Mouse (Mus musculus): ENCODE results near the gene Rccd1. TPM values are rescaled to one million over a fixed set of nuclear protein-coding genes. Genes with fewer than 3 reads are reported as not detected.

Gene Rccd1
- polyA plus RNA-seq, 1 experiment: 19.4 TPM

DNA sequence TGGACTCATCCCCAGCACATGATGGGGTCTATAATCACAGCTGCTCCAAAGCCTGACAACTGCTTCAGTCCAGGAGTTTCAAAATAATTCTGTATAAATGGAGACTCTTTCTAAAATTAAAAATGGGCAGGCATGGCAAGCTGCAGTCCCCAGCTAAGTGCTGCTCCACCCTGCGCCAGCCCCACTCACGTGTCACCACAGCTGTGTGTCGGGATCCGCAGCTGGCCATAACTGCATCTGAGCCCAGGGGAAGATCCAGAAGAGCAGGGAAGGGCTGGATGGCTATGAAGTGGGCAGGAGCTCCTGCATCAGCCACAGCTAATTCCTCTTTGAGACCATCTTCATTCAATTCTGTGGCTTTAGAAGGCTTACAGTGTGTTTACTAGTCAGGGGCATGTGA lies 5.6 kb downstream of the Rccd1 start:
- WGBS: 88% methylated on average over 4 of the region's 4 CpGs
- no peak for TF ChIP-seq CTCF (IDR thresholded peaks at IDR 0.05; ENCODE audit: borderline replicate concordance, insufficient read depth, low read depth, low read length)
- no peak for TF ChIP-seq POLR2A (IDR thresholded peaks at IDR 0.05; ENCODE audit: borderline replicate concordance, insufficient read depth, low read length)
- Histone ChIP-seq H3K27me3 (ENCODE audit: control insufficient read depth, insufficient read depth, low read length) (no peaks in the 10 kb centered on the region), H3K27ac (ENCODE audit: insufficient read depth, low read length) (no peak overlapping the region), H3K4me1 (ENCODE audit: control insufficient read depth, insufficient read depth, low read length) (peaks cover 2% of the 10 kb centered on the region; the same call in 1 of the 2 replicates), H3K4me3 (replicated peaks; ENCODE audit: insufficient read depth, low read depth, low read length) (no peak overlapping the region)
- no peak for DNase-seq

DNA sequence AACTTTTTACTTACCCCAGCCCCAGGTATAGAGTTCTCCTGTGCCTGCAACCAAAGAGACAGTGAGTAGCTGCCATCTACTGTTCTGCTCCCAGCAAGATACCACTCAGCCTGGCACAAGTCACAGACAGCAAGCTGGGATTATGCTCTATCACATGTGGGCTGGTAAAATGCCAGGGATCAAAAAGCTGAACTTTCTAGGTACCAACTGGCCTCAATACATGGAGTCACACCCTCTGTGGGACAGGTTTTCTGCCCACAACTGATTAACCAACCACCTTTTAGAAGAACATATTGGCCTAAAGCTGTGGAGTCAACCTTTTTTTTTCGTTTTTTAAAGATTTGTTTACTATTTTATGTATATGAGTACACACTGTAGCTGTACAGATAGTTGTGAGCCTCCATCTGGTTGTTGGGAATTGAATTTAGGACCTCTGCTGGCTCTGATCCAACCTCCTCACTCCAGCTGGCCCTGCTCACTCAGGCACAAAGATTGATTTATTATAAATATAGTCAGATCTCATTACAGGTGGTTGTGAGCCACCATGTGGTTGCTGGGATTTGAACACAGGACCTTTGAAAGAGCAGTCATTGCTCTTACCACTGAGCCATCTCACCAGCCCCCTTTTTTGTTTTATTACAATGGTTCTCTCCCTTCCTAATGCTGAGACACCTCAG lies 6.7 kb downstream of the Rccd1 start:
- TF ChIP-seq CTCF (IDR thresholded peaks at IDR 0.05; ENCODE audit: borderline replicate concordance, insufficient read depth, low read depth, low read length) (no peak), POLR2A (IDR thresholded peaks at IDR 0.05; ENCODE audit: borderline replicate concordance, insufficient read depth, low read length) (no peak)
- no peaks in the 10 kb centered on the region for H3K27me3 ChIP-seq (ENCODE audit: control insufficient read depth, insufficient read depth, low read length)
- no peak overlapping the region for H3K27ac ChIP-seq (ENCODE audit: insufficient read depth, low read length)
- no peak for DNase-seq
- H3K4me3 ChIP-seq (replicated peaks; ENCODE audit: insufficient read depth, low read depth, low read length): no peak overlapping the region
- WGBS: 58% methylated on average over 1 of the region's 1 CpGs
- peaks cover 2% of the 10 kb centered on the region; the same call in 1 of the 2 replicates for H3K4me1 ChIP-seq (ENCODE audit: control insufficient read depth, insufficient read depth, low read length)

DNA sequence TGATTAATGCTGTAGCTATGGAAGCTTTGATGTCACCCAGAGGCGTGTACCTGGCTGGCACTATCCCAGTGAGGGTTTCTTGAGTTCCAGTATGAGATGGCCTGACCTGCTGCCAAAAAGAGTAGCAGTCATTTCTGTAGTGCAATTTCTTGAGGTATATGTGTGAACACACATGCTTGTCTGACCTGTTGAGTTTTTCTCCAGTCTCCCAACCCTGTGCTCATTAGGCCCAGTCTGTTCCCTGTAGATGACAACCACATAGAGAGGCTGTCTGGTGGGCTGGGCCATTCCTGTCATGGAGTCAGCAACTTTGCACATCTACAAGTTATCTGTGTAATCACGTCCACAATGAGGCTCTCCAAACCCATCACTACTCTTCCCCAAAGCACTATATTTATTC lies 8.5 kb downstream of the Rccd1 start:
- Histone ChIP-seq H3K27ac (ENCODE audit: insufficient read depth, low read length) (no peak overlapping the region), H3K4me3 (replicated peaks; ENCODE audit: insufficient read depth, low read depth, low read length) (no peak overlapping the region), H3K4me1 (ENCODE audit: control insufficient read depth, insufficient read depth, low read length) (no peaks in the 10 kb centered on the region), H3K27me3 (ENCODE audit: control insufficient read depth, insufficient read depth, low read length) (no peaks in the 10 kb centered on the region)
- DNase-seq: no peak
- TF ChIP-seq CTCF (IDR thresholded peaks at IDR 0.05; ENCODE audit: borderline replicate concordance, insufficient read depth, low read depth, low read length) (no peak), POLR2A (IDR thresholded peaks at IDR 0.05; ENCODE audit: borderline replicate concordance, insufficient read depth, low read length) (no peak)
- WGBS: 76% methylated on average over 2 of the region's 2 CpGs

DNA sequence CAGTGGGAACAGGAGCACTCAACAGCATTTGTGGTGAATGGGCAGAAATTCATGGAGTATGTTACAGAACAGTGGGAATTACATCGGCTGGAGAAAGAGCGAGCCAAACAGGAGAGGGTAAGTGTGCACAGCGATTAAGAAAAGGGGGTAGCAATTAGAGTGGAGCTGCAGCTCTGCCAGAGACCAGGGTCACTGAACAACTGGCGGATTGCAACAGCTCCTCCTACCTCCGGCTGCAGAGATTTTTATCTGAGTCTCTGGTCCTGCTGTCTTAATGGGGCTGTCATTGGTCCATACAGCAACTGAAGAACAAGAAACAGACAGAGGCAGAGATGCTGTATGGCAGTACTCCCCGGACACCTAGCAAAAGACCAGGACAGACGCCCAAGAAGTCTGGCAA lies 13.5 kb downstream of the Rccd1 start:
- no peak for DNase-seq
- H3K4me1 ChIP-seq (ENCODE audit: control insufficient read depth, insufficient read depth, low read length): no peaks in the 10 kb centered on the region
- no peak for TF ChIP-seq POLR2A (IDR thresholded peaks at IDR 0.05; ENCODE audit: borderline replicate concordance, insufficient read depth, low read length)
- no peak for TF ChIP-seq CTCF (IDR thresholded peaks at IDR 0.05; ENCODE audit: borderline replicate concordance, insufficient read depth, low read depth, low read length)
- H3K4me3 ChIP-seq (replicated peaks; ENCODE audit: insufficient read depth, low read depth, low read length): no peak overlapping the region
- no peak overlapping the region for H3K27ac ChIP-seq (ENCODE audit: insufficient read depth, low read length)
- WGBS: 72% methylated on average over 7 of the region's 7 CpGs
- H3K27me3 ChIP-seq (ENCODE audit: control insufficient read depth, insufficient read depth, low read length): no peaks in the 10 kb centered on the region

DNA sequence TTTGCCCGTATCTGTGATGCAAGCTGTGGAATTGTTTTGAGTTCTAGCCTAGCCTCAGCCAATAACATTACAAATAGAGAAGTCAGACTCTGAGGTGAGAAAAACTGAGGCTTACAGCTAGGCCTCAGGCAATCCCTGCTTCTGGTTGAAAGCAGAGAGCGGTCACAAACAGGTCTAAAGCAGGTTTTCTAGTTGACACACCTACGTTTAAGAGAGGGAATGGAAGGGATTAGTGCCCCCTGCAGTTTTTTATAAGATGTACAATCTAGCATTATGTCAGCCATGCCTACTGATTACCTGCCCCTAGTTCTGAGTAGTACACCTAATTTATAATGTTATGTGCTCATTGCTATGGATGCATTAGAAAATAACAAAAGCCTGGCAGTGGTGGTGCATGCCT lies 16.5 kb downstream of the Rccd1 start:
- DNase-seq: no peak
- WGBS: 81% methylated on average over 3 of the region's 3 CpGs
- H3K27me3 ChIP-seq (ENCODE audit: control insufficient read depth, insufficient read depth, low read length): no peaks in the 10 kb centered on the region
- TF ChIP-seq POLR2A (IDR thresholded peaks at IDR 0.05; ENCODE audit: borderline replicate concordance, insufficient read depth, low read length): no peak
- no peak for TF ChIP-seq CTCF (IDR thresholded peaks at IDR 0.05; ENCODE audit: borderline replicate concordance, insufficient read depth, low read depth, low read length)
- H3K4me1 ChIP-seq (ENCODE audit: control insufficient read depth, insufficient read depth, low read length): no peaks in the 10 kb centered on the region
- no peak overlapping the region for H3K4me3 ChIP-seq (replicated peaks; ENCODE audit: insufficient read depth, low read depth, low read length)
- no peak overlapping the region for H3K27ac ChIP-seq (ENCODE audit: insufficient read depth, low read length)

DNA sequence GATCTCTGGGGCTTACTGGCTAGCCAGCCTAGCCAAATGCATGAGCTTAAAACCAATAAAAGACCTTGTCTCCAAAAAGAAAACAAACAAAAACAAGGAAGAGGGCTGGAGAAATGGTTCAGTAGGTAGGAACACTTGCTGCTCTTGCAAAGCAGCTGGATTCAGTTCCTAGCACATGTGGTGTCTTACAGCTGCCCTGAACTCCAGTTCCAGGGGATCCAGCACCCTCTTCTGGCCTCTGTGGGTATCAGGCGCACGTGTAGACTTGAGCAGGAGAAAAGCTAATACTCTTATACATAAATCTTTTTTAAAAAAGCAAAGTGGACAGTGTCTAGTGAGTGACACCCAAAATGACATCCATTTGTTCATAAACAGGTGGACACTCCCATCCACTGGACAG lies 22.7 kb downstream of the Rccd1 start:
- DNase-seq: no peak
- WGBS: 80% methylated on average over 2 of the region's 2 CpGs
- no peaks in the 10 kb centered on the region for H3K4me1 ChIP-seq (ENCODE audit: control insufficient read depth, insufficient read depth, low read length)
- TF ChIP-seq POLR2A (IDR thresholded peaks at IDR 0.05; ENCODE audit: borderline replicate concordance, insufficient read depth, low read length) (no peak), CTCF (IDR thresholded peaks at IDR 0.05; ENCODE audit: borderline replicate concordance, insufficient read depth, low read depth, low read length) (no peak)
- no peak overlapping the region for H3K4me3 ChIP-seq (replicated peaks; ENCODE audit: insufficient read depth, low read depth, low read length)
- H3K27ac ChIP-seq (ENCODE audit: insufficient read depth, low read length): no peak overlapping the region
- no peaks in the 10 kb centered on the region for H3K27me3 ChIP-seq (ENCODE audit: control insufficient read depth, insufficient read depth, low read length)

DNA sequence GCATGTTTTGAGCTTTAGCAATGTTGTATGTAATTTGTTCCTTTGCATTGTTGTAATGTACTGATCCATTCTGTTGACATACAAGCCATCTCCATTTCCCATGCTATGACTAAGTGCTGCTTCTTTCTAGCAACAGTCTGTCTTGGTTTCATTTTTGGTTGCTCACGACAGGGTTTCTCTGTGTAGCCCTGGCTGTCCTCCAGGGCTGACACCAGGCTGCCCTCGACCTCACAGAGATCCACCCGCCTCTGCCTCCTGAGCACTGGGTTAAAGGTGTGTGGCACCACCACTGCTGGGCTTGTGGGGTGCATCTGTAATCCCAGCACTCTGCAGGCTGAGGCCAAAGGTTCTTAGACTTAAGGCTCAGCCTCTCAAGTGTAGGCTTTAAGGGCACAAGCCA lies 24.7 kb downstream of the Rccd1 start:
- no peaks in the 10 kb centered on the region for H3K4me1 ChIP-seq (ENCODE audit: control insufficient read depth, insufficient read depth, low read length)
- no peak for TF ChIP-seq POLR2A (IDR thresholded peaks at IDR 0.05; ENCODE audit: borderline replicate concordance, insufficient read depth, low read length)
- TF ChIP-seq CTCF (IDR thresholded peaks at IDR 0.05; ENCODE audit: borderline replicate concordance, insufficient read depth, low read depth, low read length): no peak
- no peak overlapping the region for H3K27ac ChIP-seq (ENCODE audit: insufficient read depth, low read length)
- no peaks in the 10 kb centered on the region for H3K27me3 ChIP-seq (ENCODE audit: control insufficient read depth, insufficient read depth, low read length)
- 58% methylated on average over 3 of the region's 3 CpGs for WGBS
- no peak overlapping the region for H3K4me3 ChIP-seq (replicated peaks; ENCODE audit: insufficient read depth, low read depth, low read length)
- DNase-seq: no peak

DNA sequence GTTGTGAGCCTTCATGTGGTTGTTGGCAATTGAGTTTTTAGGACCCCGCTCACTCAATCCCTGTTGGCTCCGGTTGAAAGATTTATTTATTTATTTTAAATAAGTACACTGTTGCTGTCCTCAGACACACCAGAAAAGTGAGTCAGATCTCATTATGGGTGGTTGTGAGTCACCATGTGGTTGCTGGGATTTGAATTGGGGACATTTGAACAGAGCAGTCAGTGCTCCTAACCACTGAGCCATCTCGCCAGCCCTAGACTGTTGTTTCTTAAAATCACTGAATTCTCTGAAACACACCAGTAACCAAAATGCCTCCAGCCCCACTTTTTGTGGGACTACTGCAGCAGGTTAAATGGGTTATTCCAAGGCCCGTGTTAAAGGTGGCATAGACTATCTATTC lies 25.5 kb downstream of the Rccd1 start:
- H3K4me1 ChIP-seq (ENCODE audit: control insufficient read depth, insufficient read depth, low read length): no peaks in the 10 kb centered on the region
- 97% methylated on average over 4 of the region's 4 CpGs for WGBS
- no peaks in the 10 kb centered on the region for H3K27me3 ChIP-seq (ENCODE audit: control insufficient read depth, insufficient read depth, low read length)
- H3K4me3 ChIP-seq (replicated peaks; ENCODE audit: insufficient read depth, low read depth, low read length): no peak overlapping the region
- TF ChIP-seq POLR2A (IDR thresholded peaks at IDR 0.05; ENCODE audit: borderline replicate concordance, insufficient read depth, low read length) (no peak), CTCF (IDR thresholded peaks at IDR 0.05; ENCODE audit: borderline replicate concordance, insufficient read depth, low read depth, low read length) (no peak)
- H3K27ac ChIP-seq (ENCODE audit: insufficient read depth, low read length): no peak overlapping the region
- no peak for DNase-seq

Measured in cerebellum, adult 2 months (tissue).